Mouse (Mus musculus): ENCODE measurements around the gene Parn.

DNA sequence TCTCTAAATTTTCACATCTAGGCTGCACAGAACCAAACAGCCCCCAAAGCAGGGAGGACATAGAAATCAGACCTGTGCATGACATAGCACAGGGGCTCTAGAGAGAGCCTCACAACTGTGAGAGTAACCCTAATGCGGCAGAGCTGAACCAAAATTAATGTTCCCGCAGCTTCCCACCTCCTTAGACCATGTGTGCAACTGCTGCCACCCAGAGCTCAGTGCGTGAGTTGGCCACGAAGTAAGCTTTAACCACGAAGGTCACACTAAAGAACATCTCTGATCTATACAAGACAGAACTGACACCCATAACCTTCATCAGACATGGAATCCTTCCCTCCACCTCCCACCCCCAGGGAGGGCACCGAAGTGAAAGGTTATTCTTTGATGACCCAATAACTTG lies 55.9 kb downstream of the Parn start:
- TF ChIP-seq CTCF (IDR thresholded peaks at IDR 0.05; ENCODE audit: control insufficient read depth, insufficient read depth, insufficient read length) = no peak
- TF ChIP-seq CEBPB (IDR thresholded peaks at IDR 0.05; ENCODE audit: low read depth) = no peak
- no peak for TF ChIP-seq MAX (IDR thresholded peaks at IDR 0.05)
- no peak for TF ChIP-seq USF1 (IDR thresholded peaks at IDR 0.05; ENCODE audit: low read depth)
- no peak for TF ChIP-seq MYOD1 (IDR thresholded peaks at IDR 0.05; ENCODE audit: control insufficient read depth, insufficient read length, low read depth)
- TF ChIP-seq MYOG (IDR thresholded peaks at IDR 0.05; ENCODE audit: control insufficient read depth, extremely low read depth, insufficient read length) = no peak
- no peak for TF ChIP-seq FOSL1 (IDR thresholded peaks at IDR 0.05; ENCODE audit: insufficient read depth, low read length, poor library complexity, severe bottlenecking)

All from C2C12 (cell line).